Mouse (Mus musculus) bone marrow macrophage, adult 2 months (primary cell): ENCODE results near the gene Umad1.

Source experiments
- CTCF ChIP-seq: IDR thresholded peaks from 2 replicates; pipeline ENCODE4 v1.5.1; 2012; ENCODE audit warnings: low read depth, mild to moderate bottlenecking, low read length, moderate library complexity
- POLR2A ChIP-seq: IDR thresholded peaks from 2 replicates; pipeline ENCODE4 v1.6.1; 2012; ENCODE audit warnings: mild to moderate bottlenecking, low read depth, low read length, borderline replicate concordance

- TF ChIP-seq CTCF (no peak), POLR2A (no peak)
These were observed 215.2 kb downstream of the Umad1 start for GRCm38 (mm10) chr6:8474316-8474715.
